Mouse (Mus musculus): ENCODE results near the gene Xdh. TPM values are rescaled to one million over a fixed set of nuclear protein-coding genes. Genes with fewer than 3 reads are reported as not detected.

Xdh gene
- polyA plus RNA-seq, 1 experiment, result 4.9 TPM

GRCm38 (mm10) chr17:73893207-73893606 is 56.8 kb downstream of the Xdh start:
- Histone ChIP-seq H3K4me3 (replicated peaks) (no peak overlapping the region), H3K4me1 (0 out of 2 replicates have a peak, but pooled peaks cover 3% of the 10 kb centered on the region), H3K27me3 (replicated peaks) (peaks cover 23% of the 10 kb centered on the region), H3K9me3 (no peaks in the 10 kb centered on the region), H3K36me3 (replicated peaks; ENCODE audit: low read length) (no peaks in the 10 kb centered on the region)
- TF ChIP-seq FLI1 (IDR thresholded peaks at IDR 0.05; ENCODE audit: low read length) (no peak), GATA1 (IDR thresholded peaks at IDR 0.05; ENCODE audit: borderline replicate concordance, low read length) (no peak)

GRCm38 (mm10) chr17:73891590-73891989 is 58.4 kb downstream of the Xdh start:
- Histone ChIP-seq H3K36me3 (replicated peaks; ENCODE audit: low read length) (no peaks in the 10 kb centered on the region), H3K9me3 (no peaks in the 10 kb centered on the region), H3K4me1 (0 out of 2 replicates have a peak, but pooled peaks cover 3% of the 10 kb centered on the region), H3K4me3 (replicated peaks) (no peak overlapping the region), H3K27me3 (replicated peaks) (peaks cover 16% of the 10 kb centered on the region)
- TF ChIP-seq FLI1 (IDR thresholded peaks at IDR 0.05; ENCODE audit: low read length) (no peak), GATA1 (IDR thresholded peaks at IDR 0.05; ENCODE audit: borderline replicate concordance, low read length) (no peak)

GRCm38 (mm10) chr17:73886071-73886785 is 63.8 kb downstream of the Xdh start:
- Histone ChIP-seq H3K36me3 (replicated peaks; ENCODE audit: low read length) (no peaks in the 10 kb centered on the region), H3K27me3 (replicated peaks) (peaks cover 38% of the 10 kb centered on the region), H3K4me1 (peaks cover 14% of the 10 kb centered on the region), H3K4me3 (replicated peaks) (no peak overlapping the region), H3K9me3 (no peaks in the 10 kb centered on the region)
- no peak for TF ChIP-seq GATA1 (IDR thresholded peaks at IDR 0.05; ENCODE audit: borderline replicate concordance, low read length)
- no peak for TF ChIP-seq FLI1 (IDR thresholded peaks at IDR 0.05; ENCODE audit: low read length)

- no peaks in the 10 kb centered on the region for H3K9me3 ChIP-seq
- peaks cover 34% of the 10 kb centered on the region for H3K27me3 ChIP-seq (replicated peaks)
- TF ChIP-seq FLI1 (IDR thresholded peaks at IDR 0.05; ENCODE audit: low read length) (no peak), GATA1 (IDR thresholded peaks at IDR 0.05; ENCODE audit: borderline replicate concordance, low read length) (no peak)
- peaks cover 36% of the 10 kb centered on the region for H3K4me1 ChIP-seq
- H3K4me3 ChIP-seq (replicated peaks), result no peak overlapping the region
- no peaks in the 10 kb centered on the region for H3K36me3 ChIP-seq (replicated peaks; ENCODE audit: low read length)
These were observed 66.7 kb downstream of the Xdh start for GRCm38 (mm10) chr17:73883332-73883731.

- H3K27me3 ChIP-seq (replicated peaks), result peaks cover 34% of the 10 kb centered on the region
- TF ChIP-seq GATA1 (IDR thresholded peaks at IDR 0.05; ENCODE audit: borderline replicate concordance, low read length) (no peak), FLI1 (IDR thresholded peaks at IDR 0.05; ENCODE audit: low read length) (no peak)
- H3K9me3 ChIP-seq, result no peaks in the 10 kb centered on the region
These were observed 67.8 kb downstream of the Xdh start for GRCm38 (mm10) chr17:73882194-73882593.

GRCm38 (mm10) chr17:73881295-73881694 is 68.7 kb downstream of the Xdh start:
- peaks cover 53% of the 10 kb centered on the region for H3K4me1 ChIP-seq
- H3K9me3 ChIP-seq, result no peaks in the 10 kb centered on the region
- TF ChIP-seq GATA1 (IDR thresholded peaks at IDR 0.05; ENCODE audit: borderline replicate concordance, low read length) (no peak), FLI1 (IDR thresholded peaks at IDR 0.05; ENCODE audit: low read length) (no peak)
- peak overlapping the region; percentile 65 for H3K4me3 ChIP-seq (replicated peaks)
- peaks cover 33% of the 10 kb centered on the region for H3K27me3 ChIP-seq (replicated peaks)
- no peaks in the 10 kb centered on the region for H3K36me3 ChIP-seq (replicated peaks; ENCODE audit: low read length)

More at GRCm38 (mm10) chr17:73882194-73882593, 67.8 kb downstream of the Xdh start:
- Histone ChIP-seq H3K36me3 (replicated peaks; ENCODE audit: low read length) (no peaks in the 10 kb centered on the region), H3K4me1 (peaks cover 47% of the 10 kb centered on the region), H3K4me3 (replicated peaks) (no peak overlapping the region)

GRCm38 (mm10) chr17:73880286-73880685 is 69.7 kb downstream of the Xdh start:
- Histone ChIP-seq H3K9me3 (no peaks in the 10 kb centered on the region), H3K4me1 (peaks cover 64% of the 10 kb centered on the region), H3K36me3 (replicated peaks; ENCODE audit: low read length) (no peaks in the 10 kb centered on the region), H3K4me3 (replicated peaks) (no peak overlapping the region), H3K27me3 (replicated peaks) (peaks cover 29% of the 10 kb centered on the region)
- TF ChIP-seq GATA1 (IDR thresholded peaks at IDR 0.05; ENCODE audit: borderline replicate concordance, low read length) (no peak), FLI1 (IDR thresholded peaks at IDR 0.05; ENCODE audit: low read length) (no peak)

- Histone ChIP-seq H3K4me3 (replicated peaks) (no peak overlapping the region), H3K4me1 (peaks cover 72% of the 10 kb centered on the region), H3K9me3 (no peaks in the 10 kb centered on the region), H3K36me3 (replicated peaks; ENCODE audit: low read length) (no peaks in the 10 kb centered on the region), H3K27me3 (replicated peaks) (peaks cover 21% of the 10 kb centered on the region)
- TF ChIP-seq GATA1 (IDR thresholded peaks at IDR 0.05; ENCODE audit: borderline replicate concordance, low read length) (no peak), FLI1 (IDR thresholded peaks at IDR 0.05; ENCODE audit: low read length) (no peak)
These were observed 70.6 kb downstream of the Xdh start for GRCm38 (mm10) chr17:73879262-73879916.

GRCm38 (mm10) chr17:73875674-73876073 is 74.3 kb downstream of the Xdh start:
- TF ChIP-seq GATA1 (IDR thresholded peaks at IDR 0.05; ENCODE audit: borderline replicate concordance, low read length) (no peak), FLI1 (IDR thresholded peaks at IDR 0.05; ENCODE audit: low read length) (no peak)
- H3K9me3 ChIP-seq, result no peaks in the 10 kb centered on the region
- H3K4me3 ChIP-seq (replicated peaks), result peak overlapping the region; percentile 75
- H3K27me3 ChIP-seq (replicated peaks), result peaks cover 5% of the 10 kb centered on the region
- peaks cover 89% of the 10 kb centered on the region for H3K4me1 ChIP-seq
- no peaks in the 10 kb centered on the region for H3K36me3 ChIP-seq (replicated peaks; ENCODE audit: low read length)

GRCm38 (mm10) chr17:73875268-73875667 is 74.7 kb downstream of the Xdh start:
- Histone ChIP-seq H3K4me3 (replicated peaks) (peak overlapping the region; percentile 46), H3K27me3 (replicated peaks) (peaks cover 4% of the 10 kb centered on the region), H3K9me3 (no peaks in the 10 kb centered on the region), H3K4me1 (peaks cover 89% of the 10 kb centered on the region), H3K36me3 (replicated peaks; ENCODE audit: low read length) (no peaks in the 10 kb centered on the region)
- TF ChIP-seq GATA1 (IDR thresholded peaks at IDR 0.05; ENCODE audit: borderline replicate concordance, low read length) (no peak), FLI1 (IDR thresholded peaks at IDR 0.05; ENCODE audit: low read length) (no peak)
